Mouse (Mus musculus) midbrain, embryonic 16.5 days (tissue): ENCODE data around the gene Cdrt4. TPM values are rescaled to one million over a fixed set of nuclear protein-coding genes. Genes with fewer than 3 reads are reported as not detected.

Experiments
- ATAC-seq: fragments of 200-750 bp; cut with Nextera tagmentation; 2 replicates; pipeline ENCODE4 v1.8.0; 2017; ENCODE audit warnings: moderate TSS enrichment
- H3K27ac ChIP-seq: fragments of 300-500 bp; sonication (generic); 2 replicates; pipeline ENCODE4 v1.5.1; 2014; ENCODE audit warnings: mild to moderate bottlenecking, low read length, mixed read lengths
- H3K27me3 ChIP-seq: fragments of 300-500 bp; sonication (generic); 2 replicates; pipeline ENCODE4 v1.6.1; 2014; ENCODE audit warnings: low read depth, low read length, mixed read lengths; ENCODE audit not compliant: control insufficient read depth, insufficient read depth
- H3K36me3 ChIP-seq: fragments of 300-500 bp; sonication (generic); 2 replicates; pipeline ENCODE4 v1.6.1; 2014; ENCODE audit warnings: mild to moderate bottlenecking, low read length, moderate library complexity, mixed read lengths; ENCODE audit not compliant: control insufficient read depth, insufficient read depth
- H3K4me1 ChIP-seq: fragments of 300-500 bp; sonication (generic); 2 replicates; pipeline ENCODE4 v1.6.1; 2014; ENCODE audit warnings: mild to moderate bottlenecking, low read length, mixed read lengths; ENCODE audit not compliant: control insufficient read depth, insufficient read depth
- H3K4me2 ChIP-seq: fragments of 300-500 bp; sonication (generic); 2 replicates; pipeline ENCODE4 v1.6.1; 2014; ENCODE audit warnings: mild to moderate bottlenecking, low read length, mixed read lengths
- H3K4me3 ChIP-seq: fragments of 300-500 bp; sonication (generic); 2 replicates; pipeline ENCODE4 v1.5.1; 2014; ENCODE audit warnings: low read depth, mild to moderate bottlenecking, low read length, moderate library complexity, mixed read lengths
- H3K9ac ChIP-seq: fragments of 300-500 bp; sonication (generic); 2 replicates; pipeline ENCODE4 v1.6.1; 2014; ENCODE audit warnings: low read depth, low read length, mixed read lengths
- H3K9me3 ChIP-seq: fragments of 300-500 bp; sonication (generic); replicated peaks from 2 replicates; pipeline ENCODE4 v1.6.1; 2014; ENCODE audit warnings: mild to moderate bottlenecking, low read length, mixed read lengths; ENCODE audit not compliant: control insufficient read depth, poor library complexity, severe bottlenecking
- WGBS: fragments of 180-500 bp; shearing (Covaris S2); extraction: QIAGEN DNeasy Blood & Tissue Kit; methylation state at CpG from one replicate; pipeline ENCODE4 v1.1.7; 2014; 5-methylcytosine and 5-hydroxymethylcytosine counted together
- polyA plus RNA-seq: library from polyadenylated mRNA; unstranded; fragments of >200 nt; fragmentation: Nextera tagmentation; extraction: Ambion mirVana; gene quantifications from 2 replicates; pipeline ENCODE4 v1.2.1, GENCODE M21; 2015

Cdrt4 gene
- polyA plus RNA-seq, 1 experiment from 2014 or later = not detected

DNA sequence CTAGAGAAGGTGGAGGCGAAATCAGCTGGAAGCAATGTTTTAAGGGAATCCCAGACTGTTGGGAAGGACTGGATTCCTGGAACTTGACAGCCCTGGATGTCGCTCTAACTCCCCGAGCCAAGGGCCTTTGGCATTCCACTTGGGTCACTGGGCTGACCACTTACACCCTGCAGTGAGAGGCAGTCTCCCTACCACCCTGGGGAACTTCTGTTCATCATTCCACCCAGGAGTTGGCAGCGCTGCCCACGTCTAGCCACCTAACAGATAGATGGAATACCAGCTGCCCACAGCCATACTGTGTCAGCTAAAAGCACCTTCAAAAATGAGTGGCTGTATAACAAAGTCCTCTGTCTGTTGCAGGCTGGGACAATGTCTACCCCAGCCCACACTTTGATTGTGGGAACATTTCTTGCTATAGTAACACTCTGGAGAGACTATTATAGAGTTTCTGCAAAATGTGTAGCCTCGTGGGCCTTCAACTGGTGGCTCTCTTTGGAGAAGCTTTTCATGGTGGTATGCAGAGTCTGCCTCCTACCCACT lies 67.2 kb downstream of the Cdrt4 start:
- Histone ChIP-seq H3K9ac (no peak overlapping the region), H3K9me3 (no peaks in the 10 kb centered on the region), H3K27me3 (no peaks in the 10 kb centered on the region), H3K4me1 (peaks cover 11% of the 10 kb centered on the region), H3K4me2 (no peak overlapping the region), H3K4me3 (no peak overlapping the region), H3K27ac (no peak overlapping the region), H3K36me3 (no peaks in the 10 kb centered on the region)
- 84% methylated on average over 6 of the region's 6 CpGs for WGBS
- no peak for ATAC-seq

DNA sequence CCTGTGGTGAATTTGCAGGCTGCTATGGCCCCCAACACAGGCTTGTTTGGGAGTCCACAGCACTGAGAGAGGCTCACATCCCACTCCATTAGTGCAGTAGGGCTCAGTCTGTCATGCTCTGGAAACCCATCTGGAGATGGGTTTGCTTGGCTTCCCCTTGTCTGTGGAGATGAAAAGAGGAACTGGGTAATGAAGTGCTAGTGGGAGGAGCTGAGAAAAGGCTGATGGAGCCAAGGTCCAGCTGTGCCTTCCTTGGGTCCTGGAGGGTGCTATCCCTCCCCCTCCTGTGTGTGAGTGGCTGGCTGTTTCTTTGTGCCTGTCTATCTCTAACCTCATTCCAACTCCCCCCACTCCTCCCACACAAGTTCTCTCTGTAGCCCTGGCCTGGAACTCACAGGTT lies 69.6 kb downstream of the Cdrt4 start:
- no peak overlapping the region for H3K4me3 ChIP-seq
- H3K4me1 ChIP-seq = peaks cover 11% of the 10 kb centered on the region
- H3K27me3 ChIP-seq = no peaks in the 10 kb centered on the region
- no peak overlapping the region for H3K27ac ChIP-seq
- no peak overlapping the region for H3K9ac ChIP-seq
- no peaks in the 10 kb centered on the region for H3K9me3 ChIP-seq
- H3K4me2 ChIP-seq = no peak overlapping the region
- ATAC-seq = no peak
- H3K36me3 ChIP-seq = no peaks in the 10 kb centered on the region

DNA sequence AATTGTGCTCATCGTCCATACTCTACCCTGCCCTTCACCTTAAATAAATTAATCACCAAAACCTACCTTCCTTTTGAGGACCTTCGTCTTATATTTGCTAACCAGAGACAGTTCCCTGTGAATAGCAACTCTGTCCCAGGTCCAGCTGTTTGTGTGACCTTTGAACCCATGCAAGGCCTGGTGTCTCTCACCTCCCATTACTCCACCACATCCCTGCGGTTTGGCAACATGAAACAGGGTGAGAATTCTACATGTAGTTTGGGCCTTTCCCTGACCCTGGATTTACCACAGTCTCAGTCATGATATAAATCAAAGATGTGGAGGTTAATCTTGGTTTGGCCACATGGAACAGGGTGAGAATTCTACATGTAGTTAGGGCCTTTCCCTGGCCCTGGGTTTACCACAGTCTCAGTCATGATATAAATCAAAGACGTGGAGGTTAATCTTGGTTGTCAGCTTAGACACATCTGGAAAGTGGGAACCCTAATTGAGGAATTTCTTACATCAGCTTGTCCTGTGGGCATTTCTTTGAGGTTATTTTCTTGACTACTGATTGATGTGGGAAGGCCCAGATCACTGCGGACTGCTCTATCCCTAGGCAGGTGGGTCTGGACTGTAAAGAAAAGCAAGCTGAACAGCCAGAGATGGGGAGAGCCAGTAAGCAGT lies 70.3 kb downstream of the Cdrt4 start:
- H3K4me2 ChIP-seq = no peak overlapping the region
- 83% methylated on average over 5 of the region's 5 CpGs for WGBS
- H3K4me1 ChIP-seq = peaks cover 11% of the 10 kb centered on the region
- no peaks in the 10 kb centered on the region for H3K9me3 ChIP-seq
- no peak overlapping the region for H3K27ac ChIP-seq
- no peak overlapping the region for H3K9ac ChIP-seq
- H3K4me3 ChIP-seq = no peak overlapping the region
- H3K27me3 ChIP-seq = no peaks in the 10 kb centered on the region
- ATAC-seq = no peak
- no peaks in the 10 kb centered on the region for H3K36me3 ChIP-seq

DNA sequence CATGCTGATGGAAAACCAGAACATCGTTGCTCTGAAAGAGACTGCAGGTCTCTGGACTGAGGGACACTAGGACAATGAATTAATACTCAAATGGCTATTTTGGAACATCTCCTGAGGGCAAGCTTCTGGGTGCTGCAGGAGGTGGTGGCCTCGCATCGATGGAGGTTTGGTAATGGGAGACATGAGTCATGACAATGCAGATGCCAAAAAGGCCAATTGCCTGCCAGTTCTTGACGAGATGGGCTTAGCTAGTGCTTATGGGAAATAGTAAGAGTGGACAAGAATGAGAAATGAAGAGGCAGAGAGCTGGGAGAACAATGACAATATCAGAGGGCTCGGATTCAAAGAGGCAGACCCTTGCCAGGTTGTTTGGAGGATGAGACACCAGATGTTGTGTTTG lies 72.5 kb downstream of the Cdrt4 start:
- Histone ChIP-seq H3K4me3 (no peak overlapping the region), H3K27me3 (no peaks in the 10 kb centered on the region), H3K4me1 (peaks cover 9% of the 10 kb centered on the region; the same call in 1 of the 2 replicates), H3K36me3 (no peaks in the 10 kb centered on the region), H3K9ac (no peak overlapping the region), H3K27ac (no peak overlapping the region), H3K9me3 (no peaks in the 10 kb centered on the region), H3K4me2 (no peak overlapping the region)
- no peak for ATAC-seq
- 83% methylated on average over 5 of the region's 5 CpGs for WGBS

DNA sequence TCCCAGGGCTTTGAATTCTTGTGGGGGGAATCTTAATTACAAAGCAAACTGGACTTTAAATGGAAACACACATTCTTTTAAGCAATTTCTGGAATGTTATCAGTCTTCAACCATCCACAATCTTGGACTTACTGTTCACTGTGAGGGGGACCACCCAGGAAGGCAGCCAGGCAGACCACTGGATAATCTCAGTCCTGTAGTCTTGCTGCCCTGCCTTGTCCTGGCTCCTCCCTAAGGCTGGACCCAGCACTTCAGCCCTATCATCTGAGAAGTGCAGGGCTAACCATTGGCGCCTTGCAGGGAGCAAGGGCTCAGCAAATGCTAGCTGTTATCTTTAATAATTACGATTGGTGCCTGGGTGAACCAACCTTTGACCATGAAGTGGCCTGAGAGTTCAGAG lies 73.1 kb downstream of the Cdrt4 start:
- whole genome bisulfite sequencing = 66% methylated on average over 2 of the region's 2 CpGs
- Histone ChIP-seq H3K36me3 (no peaks in the 10 kb centered on the region), H3K4me2 (no peak overlapping the region), H3K4me3 (no peak overlapping the region), H3K4me1 (peaks cover 3% of the 10 kb centered on the region; the same call in 1 of the 2 replicates), H3K9me3 (no peaks in the 10 kb centered on the region), H3K27me3 (no peaks in the 10 kb centered on the region), H3K27ac (no peak overlapping the region), H3K9ac (no peak overlapping the region)
- no peak for ATAC-seq

DNA sequence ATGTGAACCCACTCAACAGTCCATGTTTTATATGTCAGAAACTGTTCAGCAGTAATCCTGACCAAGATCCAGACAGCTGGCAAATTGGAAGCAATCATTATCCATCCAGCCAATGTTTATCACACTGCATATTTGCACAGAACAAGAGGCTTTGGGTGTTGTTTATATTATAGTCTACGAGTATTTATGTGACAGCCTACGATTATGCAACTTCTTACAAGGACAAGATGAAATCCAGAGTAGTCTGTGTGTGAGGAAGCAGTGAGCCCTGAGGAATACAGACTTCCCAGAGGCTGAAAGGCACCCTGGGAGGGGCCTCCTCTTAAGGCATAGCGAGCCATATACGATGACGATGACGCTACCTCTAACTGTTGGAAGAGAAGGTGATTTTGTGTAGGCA lies 74.5 kb downstream of the Cdrt4 start:
- Histone ChIP-seq H3K27ac (no peak overlapping the region), H3K9me3 (no peaks in the 10 kb centered on the region), H3K4me2 (no peak overlapping the region), H3K4me3 (no peak overlapping the region), H3K4me1 (no peaks in the 10 kb centered on the region), H3K36me3 (no peaks in the 10 kb centered on the region), H3K9ac (no peak overlapping the region), H3K27me3 (no peaks in the 10 kb centered on the region)
- ATAC-seq = no peak
- 89% methylated on average over 6 of the region's 6 CpGs for WGBS

DNA sequence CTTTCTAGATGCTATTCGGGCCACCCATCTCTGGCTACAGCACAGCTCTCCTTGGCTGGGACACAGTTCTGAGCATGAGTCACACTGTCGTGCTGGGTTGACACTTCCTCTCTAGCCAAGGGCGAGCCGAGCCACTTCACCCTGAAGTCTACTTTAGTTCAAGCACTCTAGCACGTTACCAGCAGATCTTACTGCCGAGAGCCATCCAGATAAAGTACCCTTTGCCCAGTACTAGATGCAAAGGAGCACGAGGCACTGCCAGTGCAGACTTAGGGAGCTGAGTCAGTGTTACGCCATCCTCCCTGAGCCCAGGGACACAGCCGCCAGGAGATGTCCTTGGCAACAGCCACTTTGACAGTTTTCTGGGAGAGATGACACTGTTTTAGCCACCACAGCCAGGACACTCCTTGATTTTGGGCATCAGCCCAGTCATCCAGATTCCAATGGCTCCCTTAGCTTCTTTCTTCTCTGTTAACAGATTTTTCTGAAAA lies 75.7 kb downstream of the Cdrt4 start:
- H3K4me3 ChIP-seq = no peak overlapping the region
- H3K36me3 ChIP-seq = no peaks in the 10 kb centered on the region
- H3K4me2 ChIP-seq = no peak overlapping the region
- H3K27ac ChIP-seq = no peak overlapping the region
- WGBS = 81% methylated on average over 9 of the region's 9 CpGs
- no peaks in the 10 kb centered on the region for H3K27me3 ChIP-seq
- H3K9ac ChIP-seq = no peak overlapping the region
- no peaks in the 10 kb centered on the region for H3K4me1 ChIP-seq
- no peak for ATAC-seq
- H3K9me3 ChIP-seq = no peaks in the 10 kb centered on the region

DNA sequence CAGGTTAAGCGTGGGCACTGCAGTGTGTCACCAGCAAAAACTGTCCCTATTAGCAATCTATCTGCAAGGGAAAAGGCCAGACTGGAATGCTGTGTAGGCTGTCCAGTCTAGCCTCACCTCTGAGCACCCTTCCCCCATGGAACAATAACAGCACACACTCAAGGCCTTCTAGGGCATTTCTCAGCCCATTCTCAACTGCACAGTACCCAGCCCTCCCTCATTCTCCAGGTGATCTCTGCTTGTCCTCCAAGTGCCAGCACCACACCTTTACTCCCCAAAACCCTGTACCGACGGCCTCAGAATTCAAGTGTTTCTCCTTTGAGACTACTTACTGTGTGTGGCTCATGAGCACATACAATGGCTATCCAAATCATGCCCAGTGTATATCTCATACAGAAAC lies 77.1 kb downstream of the Cdrt4 start:
- H3K4me3 ChIP-seq = no peak overlapping the region
- no peak for ATAC-seq
- WGBS = 89% methylated on average over 3 of the region's 3 CpGs
- no peaks in the 10 kb centered on the region for H3K27me3 ChIP-seq
- no peaks in the 10 kb centered on the region for H3K36me3 ChIP-seq
- H3K9me3 ChIP-seq = peaks cover 4% of the 10 kb centered on the region
- no peak overlapping the region for H3K4me2 ChIP-seq
- no peak overlapping the region for H3K27ac ChIP-seq
- H3K4me1 ChIP-seq = no peaks in the 10 kb centered on the region
- H3K9ac ChIP-seq = no peak overlapping the region

DNA sequence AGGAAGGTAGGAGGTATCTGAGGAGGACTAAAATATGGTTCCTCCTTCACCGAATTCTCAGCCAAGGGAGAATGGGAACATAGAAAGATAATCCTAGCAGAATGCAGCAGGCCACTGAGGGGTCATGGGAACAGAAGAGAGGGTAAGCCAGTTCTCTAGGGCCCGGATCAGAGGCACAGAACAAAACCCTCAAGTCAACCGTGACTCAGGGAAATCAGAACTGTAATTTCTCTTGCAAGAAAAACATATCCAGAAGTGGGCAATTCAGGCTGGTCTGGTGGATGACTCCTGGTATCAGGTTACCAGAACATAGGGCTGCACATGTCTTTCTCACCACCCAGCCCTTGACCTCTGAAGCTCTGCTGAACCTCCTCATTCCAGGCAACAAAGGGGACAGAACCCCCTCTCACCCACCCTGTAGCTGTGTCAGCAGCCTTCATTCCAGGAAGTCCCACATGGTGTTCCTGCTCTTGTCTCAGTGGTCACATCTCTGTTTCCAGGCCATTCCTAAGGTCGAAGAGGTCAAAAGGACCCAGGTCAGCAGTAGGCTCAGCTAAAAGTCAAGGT lies 78.2 kb downstream of the Cdrt4 start:
- peaks cover 6% of the 10 kb centered on the region for H3K9me3 ChIP-seq
- H3K4me3 ChIP-seq = no peak overlapping the region
- ATAC-seq = no peak
- H3K9ac ChIP-seq = no peak overlapping the region
- WGBS = 58% methylated on average over 4 of the region's 4 CpGs
- H3K4me2 ChIP-seq = no peak overlapping the region
- no peaks in the 10 kb centered on the region for H3K36me3 ChIP-seq
- H3K27me3 ChIP-seq = no peaks in the 10 kb centered on the region
- H3K27ac ChIP-seq = no peak overlapping the region
- no peaks in the 10 kb centered on the region for H3K4me1 ChIP-seq
